ENCODE assay signal across 16 mouse cellular contexts in the genomic region with DNA sequence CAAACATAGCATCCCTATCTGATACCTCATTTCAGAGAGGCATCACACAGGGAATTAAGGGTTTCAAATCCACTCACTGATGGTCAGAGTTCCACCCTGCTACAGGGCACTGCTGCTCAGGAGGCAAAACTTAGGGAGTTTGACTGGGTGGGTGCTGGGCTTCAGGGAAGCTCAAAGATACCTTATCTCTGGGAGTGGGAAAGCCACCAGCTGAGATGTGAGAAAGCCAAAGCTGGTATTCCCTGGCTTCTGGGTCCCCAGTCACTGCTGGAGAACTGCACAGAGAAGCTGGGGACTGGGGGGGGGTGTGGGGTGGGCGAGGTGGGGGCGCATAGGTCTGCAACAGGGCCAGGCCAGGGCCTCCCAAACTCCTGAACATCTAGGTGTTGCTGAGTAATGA.
"Had no signal": no experiment of that assay in that cellular context is flagged by ENCODE, and none has a peak within 500 bp of the region (broad histone marks: within the 10 kb centered on the region; RNA-seq: fewer than 3 reads in every experiment).

No protein-coding gene starts in this region.

- H3K4me2 ChIP-seq: neural tube, embryonic 12.5 days; neural tube, embryonic 13.5 days; neural tube, embryonic 15.5 days; stomach, embryonic 15.5 days had no signal

- H3K4me3 ChIP-seq: neural tube, embryonic 12.5 days; neural tube, embryonic 13.5 days; neural tube, embryonic 15.5 days; stomach, embryonic 15.5 days had no signal

- H3K27ac ChIP-seq: neural tube, embryonic 12.5 days; neural tube, embryonic 13.5 days; neural tube, embryonic 15.5 days; stomach, embryonic 15.5 days had no signal

- H3K4me1 ChIP-seq: neural tube, embryonic 12.5 days; neural tube, embryonic 13.5 days; neural tube, embryonic 15.5 days; stomach, embryonic 15.5 days had no signal

- H3K36me3 ChIP-seq: neural tube, embryonic 12.5 days; neural tube, embryonic 13.5 days; neural tube, embryonic 15.5 days; stomach, embryonic 15.5 days had no signal

- H3K9ac ChIP-seq: neural tube, embryonic 12.5 days; neural tube, embryonic 13.5 days; neural tube, embryonic 15.5 days; stomach, embryonic 15.5 days had no signal

- DNase-seq: retina, postnatal 1 day; right cerebral cortex, adult 18-20 months; right cerebral cortex, postnatal 14 days; right cerebral cortex, postnatal 25 days; right cerebral cortex, postnatal 4 days; spleen, adult 18-20 months; thymus, adult 18-20 months; thymus, adult 2 months; thymus, postnatal 14 days; thymus, postnatal 25 days; thymus, postnatal 36 days; thymus, postnatal 4 days had no signal

- H3K27me3 ChIP-seq: neural tube, embryonic 12.5 days; neural tube, embryonic 13.5 days; neural tube, embryonic 15.5 days; stomach, embryonic 15.5 days had no signal

- H3K9me3 ChIP-seq: neural tube, embryonic 12.5 days; neural tube, embryonic 13.5 days; neural tube, embryonic 15.5 days; stomach, embryonic 15.5 days had no signal
